Mouse (Mus musculus) testis, adult 2 months (tissue): Measurements from ENCODE around the gene Crybg2.

Experiments
- CTCF ChIP-seq: fragments of 200-500 bp; IDR thresholded peaks from 2 replicates; pipeline ENCODE4 v1.5.1; 2012; ENCODE audit warnings: low read depth, mild to moderate bottlenecking, inconsistent platforms, low read length, moderate library complexity; ENCODE audit not compliant: control insufficient read depth, insufficient read depth, insufficient replicate concordance
- POLR2A ChIP-seq: fragments of 200-500 bp; IDR thresholded peaks from 2 replicates; pipeline ENCODE4 v1.6.1; 2012; ENCODE audit warnings: low read depth, mild to moderate bottlenecking, inconsistent platforms, low read length, moderate library complexity; ENCODE audit not compliant: control insufficient read depth

DNA sequence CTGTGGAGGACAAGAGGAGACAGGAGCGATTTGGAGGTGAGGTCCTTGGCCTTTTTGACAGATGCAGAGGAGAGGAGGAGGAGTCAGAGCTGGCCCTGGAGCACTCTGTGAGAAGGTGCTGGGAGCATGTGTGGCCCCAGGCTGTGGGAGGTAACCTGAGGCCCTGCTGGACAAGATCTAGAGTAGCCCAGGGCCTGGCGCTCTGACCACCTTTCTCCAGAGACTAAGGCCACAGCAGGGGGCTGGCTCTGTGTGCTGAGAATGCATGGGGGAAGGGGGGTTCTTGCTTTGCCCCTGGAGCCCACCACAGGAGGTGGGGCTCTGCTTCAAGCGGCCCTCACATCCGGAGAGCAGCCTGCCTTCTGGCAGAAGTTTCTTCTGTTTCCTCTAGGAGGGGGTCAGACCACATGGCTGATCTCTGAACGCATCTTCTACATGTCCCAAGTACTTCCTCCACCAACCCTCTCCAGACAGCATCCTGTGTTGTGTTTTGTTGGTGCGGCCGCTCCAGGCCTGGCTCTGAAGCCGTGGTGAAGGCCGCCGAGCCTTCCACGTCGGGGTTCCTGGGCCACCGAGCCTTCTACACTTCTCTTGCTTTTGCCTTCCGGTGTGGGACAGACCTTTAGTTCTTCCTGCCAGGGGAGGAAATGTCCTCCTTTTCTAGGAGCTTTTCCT lies 57.6 kb downstream of the Crybg2 start:
- TF ChIP-seq POLR2A (no peak), CTCF (no peak)
